Mouse (Mus musculus): ENCODE measurements at regions not wholly inside any gene's neighbourhood (a gene's known extent, or its start where the extent isn't known, plus 50 kb on each side); places are given as distances from the start of the nearest gene placed in this dataset.

DNA sequence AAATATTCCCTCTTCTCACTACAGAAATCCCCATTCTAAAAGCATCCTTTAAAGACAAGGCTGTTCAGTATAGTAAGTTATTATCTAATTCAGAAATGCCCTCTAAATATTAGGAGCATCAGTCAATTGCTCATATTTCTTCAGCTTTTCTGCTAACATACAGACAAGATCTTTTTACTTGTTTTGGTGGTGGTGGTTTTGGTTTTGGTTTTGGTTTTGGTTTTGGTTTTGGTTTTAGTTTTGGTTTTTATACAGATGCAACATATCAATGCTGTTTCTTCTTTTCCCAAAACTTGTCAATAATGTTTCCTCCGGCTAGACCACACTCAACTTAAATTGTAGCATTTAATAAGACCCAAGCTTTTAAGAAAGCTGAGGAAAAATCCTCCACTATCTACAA, 98.2 kb downstream of the Rpl36a-ps1 start:
- WGBS: 96% methylated on average over 1 of the region's 1 CpGs
- H3K27me3 ChIP-seq (replicated peaks; ENCODE audit: insufficient read depth, low read length): no peaks in the 10 kb centered on the region
- H3K27ac ChIP-seq (ENCODE audit: low read length): no peak overlapping the region
- no peak overlapping the region for H3K9ac ChIP-seq (replicated peaks; ENCODE audit: low read depth)
- H3K9me3 ChIP-seq (ENCODE audit: low read length): no peaks in the 10 kb centered on the region
- H3K4me2 ChIP-seq (replicated peaks; ENCODE audit: low read depth, low read length): no peak overlapping the region
- no peak for ATAC-seq
- TF ChIP-seq EP300 (IDR thresholded peaks at IDR 0.05): no peak
- no peaks in the 10 kb centered on the region for H3K4me1 ChIP-seq (ENCODE audit: insufficient read depth, low read depth, low read length)
- no peaks in the 10 kb centered on the region for H3K36me3 ChIP-seq (ENCODE audit: insufficient read depth, low read length)
- no peak overlapping the region for H3K4me3 ChIP-seq (ENCODE audit: low read depth, low read length)
- DNase-seq (ENCODE audit: low spot score): no peak

DNA sequence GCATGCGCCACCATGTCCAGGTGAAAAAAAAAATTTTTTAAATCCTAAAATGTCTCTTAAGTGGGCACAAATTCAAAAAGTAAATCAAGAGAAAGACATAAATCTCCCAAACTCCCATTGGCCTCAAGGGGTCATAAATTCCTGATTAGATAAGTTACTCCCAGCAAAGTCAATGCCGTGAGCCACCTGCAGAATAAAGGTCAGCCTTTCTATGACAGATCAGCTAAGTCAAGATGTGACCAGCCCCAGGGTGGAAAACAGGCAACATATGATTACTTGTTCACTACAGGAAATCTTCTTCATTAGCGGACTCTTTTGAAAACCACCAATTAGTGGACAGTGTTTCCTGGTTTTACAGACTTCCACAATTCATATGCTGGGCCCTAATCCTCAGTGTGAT, 101.4 kb downstream of the Rpl36a-ps1 start:
- H3K27ac ChIP-seq (ENCODE audit: low read length): no peak overlapping the region
- TF ChIP-seq EP300 (IDR thresholded peaks at IDR 0.05) (no peak), CTCF (IDR thresholded peaks at IDR 0.05) (no peak)
- DNase-seq (ENCODE audit: low spot score) (no peak), ATAC-seq (no peak)
- H3K4me2 ChIP-seq (replicated peaks; ENCODE audit: low read depth, low read length): no peak overlapping the region
- no peaks in the 10 kb centered on the region for H3K27me3 ChIP-seq (replicated peaks; ENCODE audit: insufficient read depth, low read length)
- H3K4me3 ChIP-seq (ENCODE audit: low read depth, low read length): no peak overlapping the region
- no peaks in the 10 kb centered on the region for H3K4me1 ChIP-seq (ENCODE audit: insufficient read depth, low read depth, low read length)
- no peaks in the 10 kb centered on the region for H3K9me3 ChIP-seq (ENCODE audit: low read length)
- WGBS: 87% methylated on average over 3 of the region's 3 CpGs
- H3K9ac ChIP-seq (replicated peaks; ENCODE audit: low read depth): no peak overlapping the region
- H3K36me3 ChIP-seq (ENCODE audit: insufficient read depth, low read length): no peaks in the 10 kb centered on the region

DNA sequence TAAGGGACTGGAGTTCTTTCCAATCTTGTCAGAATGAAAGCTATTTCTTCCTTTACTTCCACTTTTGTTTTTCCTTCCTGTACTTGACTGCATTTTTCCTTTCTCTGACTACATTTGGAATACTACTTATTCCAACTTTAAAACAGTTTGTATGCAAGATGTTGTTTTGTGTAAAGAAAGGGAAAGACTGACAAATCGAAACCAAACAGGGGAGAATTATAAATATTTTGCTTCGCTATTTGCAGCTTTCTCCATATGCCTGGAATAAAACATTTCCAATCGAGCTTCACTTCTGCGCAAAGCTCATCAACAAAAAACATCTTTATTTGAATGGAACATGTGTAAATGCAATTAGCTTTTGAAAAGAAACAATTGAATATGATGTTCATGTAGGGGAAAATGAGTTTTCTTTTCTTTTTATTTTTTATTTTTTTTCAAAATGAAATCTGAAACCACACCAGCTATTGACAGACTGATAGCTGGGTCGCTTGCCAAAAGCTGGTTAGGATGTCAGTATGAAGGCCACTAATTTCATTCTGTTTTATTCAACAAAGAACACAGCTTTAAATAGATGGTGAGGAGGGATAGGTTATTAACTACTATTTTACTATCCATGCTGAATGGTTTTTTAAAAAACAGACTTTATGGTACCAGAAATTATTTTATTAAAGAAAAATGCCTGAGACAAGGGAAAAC, 102.7 kb downstream of the Rpl36a-ps1 start:
- no peak for TF ChIP-seq CTCF (IDR thresholded peaks at IDR 0.05)
- TF ChIP-seq EP300 (IDR thresholded peaks at IDR 0.05): no peak
- 62% methylated on average over 5 of the region's 5 CpGs for WGBS
- H3K27ac ChIP-seq (ENCODE audit: low read length): no peak overlapping the region
- no peaks in the 10 kb centered on the region for H3K36me3 ChIP-seq (ENCODE audit: insufficient read depth, low read length)
- DNase-seq (ENCODE audit: low spot score): no peak
- H3K4me1 ChIP-seq (ENCODE audit: insufficient read depth, low read depth, low read length): no peaks in the 10 kb centered on the region
- ATAC-seq: no peak
- no peaks in the 10 kb centered on the region for H3K9me3 ChIP-seq (ENCODE audit: low read length)
- no peaks in the 10 kb centered on the region for H3K27me3 ChIP-seq (replicated peaks; ENCODE audit: insufficient read depth, low read length)
- H3K9ac ChIP-seq (replicated peaks; ENCODE audit: low read depth): no peak overlapping the region
- peak overlapping the region; percentile 10; the same call in 1 of the 2 replicates for H3K4me3 ChIP-seq (ENCODE audit: low read depth, low read length)
- H3K4me2 ChIP-seq (replicated peaks; ENCODE audit: low read depth, low read length): no peak overlapping the region

DNA sequence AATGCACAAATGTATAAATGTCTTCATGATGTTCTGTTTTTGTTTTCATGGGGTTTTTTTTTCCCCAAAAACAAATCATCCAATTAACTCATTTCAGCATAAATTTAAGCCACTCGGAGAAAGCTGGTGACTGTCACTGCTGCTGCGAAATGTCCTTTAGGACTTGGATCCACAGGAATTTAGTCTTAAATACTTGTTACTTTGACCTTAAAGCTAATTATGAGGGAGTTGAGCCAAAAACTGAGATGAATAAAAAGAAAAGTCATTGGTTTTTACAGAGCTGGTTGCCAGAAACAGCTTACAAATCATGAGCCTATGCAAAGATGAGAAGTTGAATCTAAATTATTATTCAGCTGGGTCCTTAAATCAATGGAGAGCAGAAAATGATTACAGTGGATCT, 106.5 kb downstream of the Rpl36a-ps1 start:
- Histone ChIP-seq H3K27ac (ENCODE audit: low read length) (no peak overlapping the region), H3K4me2 (replicated peaks; ENCODE audit: low read depth, low read length) (no peak overlapping the region), H3K9ac (replicated peaks; ENCODE audit: low read depth) (no peak overlapping the region), H3K4me1 (ENCODE audit: insufficient read depth, low read depth, low read length) (no peaks in the 10 kb centered on the region), H3K9me3 (ENCODE audit: low read length) (no peaks in the 10 kb centered on the region), H3K36me3 (ENCODE audit: insufficient read depth, low read length) (no peaks in the 10 kb centered on the region), H3K4me3 (ENCODE audit: low read depth, low read length) (no peak overlapping the region), H3K27me3 (replicated peaks; ENCODE audit: insufficient read depth, low read length) (no peaks in the 10 kb centered on the region)
- peak; percentile 11 for DNase-seq (ENCODE audit: low spot score)
- ATAC-seq: no peak
- no peak for TF ChIP-seq CTCF (IDR thresholded peaks at IDR 0.05)
- TF ChIP-seq EP300 (IDR thresholded peaks at IDR 0.05): no peak
- WGBS: 55% methylated on average over 2 of the region's 2 CpGs

DNA sequence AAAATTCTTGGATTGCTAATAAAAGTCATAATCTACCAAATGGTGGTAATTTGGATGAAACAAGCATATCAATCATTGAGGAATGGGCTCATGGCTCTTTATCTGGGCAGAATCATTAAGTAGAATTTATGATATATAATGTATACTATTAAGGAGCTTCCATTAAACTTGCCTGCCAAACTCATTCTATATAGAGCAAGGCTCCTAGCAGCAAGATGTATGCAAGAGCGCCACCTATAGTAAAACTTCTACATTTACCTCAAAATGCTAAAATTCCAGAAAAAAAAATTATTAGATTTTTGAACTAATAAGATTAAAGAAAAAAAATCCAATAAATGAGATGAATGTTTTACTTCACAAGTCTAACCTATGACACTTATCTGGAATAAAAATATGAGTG, 107.1 kb downstream of the Rpl36a-ps1 start:
- no peaks in the 10 kb centered on the region for H3K36me3 ChIP-seq (ENCODE audit: insufficient read depth, low read length)
- no peak overlapping the region for H3K4me3 ChIP-seq (ENCODE audit: low read depth, low read length)
- ATAC-seq (no peak), DNase-seq (ENCODE audit: low spot score) (peak; percentile 65)
- H3K27ac ChIP-seq (ENCODE audit: low read length): no peak overlapping the region
- TF ChIP-seq CTCF (IDR thresholded peaks at IDR 0.05) (peak; percentile 59), EP300 (IDR thresholded peaks at IDR 0.05) (no peak)
- no peaks in the 10 kb centered on the region for H3K9me3 ChIP-seq (ENCODE audit: low read length)
- H3K4me1 ChIP-seq (ENCODE audit: insufficient read depth, low read depth, low read length): no peaks in the 10 kb centered on the region
- 7% methylated on average over 1 of the region's 1 CpGs for WGBS
- H3K4me2 ChIP-seq (replicated peaks; ENCODE audit: low read depth, low read length): no peak overlapping the region
- H3K9ac ChIP-seq (replicated peaks; ENCODE audit: low read depth): no peak overlapping the region
- H3K27me3 ChIP-seq (replicated peaks; ENCODE audit: insufficient read depth, low read length): no peaks in the 10 kb centered on the region

DNA sequence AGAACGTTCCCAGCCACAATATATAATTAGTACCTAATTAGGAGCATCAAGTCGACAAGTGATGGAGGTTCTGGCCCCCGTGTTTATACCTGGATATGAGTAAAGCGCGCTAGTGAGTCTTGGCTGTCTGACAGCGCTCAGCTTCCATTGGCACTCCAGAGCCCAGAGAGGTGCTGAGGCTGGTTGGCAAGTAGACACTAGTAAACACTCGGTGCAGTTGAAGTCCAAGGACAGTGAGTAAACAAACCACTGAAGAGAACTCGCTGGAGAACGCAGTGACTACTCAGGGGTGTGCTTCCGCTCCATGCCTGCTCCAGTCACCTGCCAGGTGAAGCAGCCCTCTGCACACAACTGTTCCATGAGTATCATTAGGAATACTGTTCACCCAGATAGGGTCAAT, 111.5 kb downstream of the Rpl36a-ps1 start:
- H3K9ac ChIP-seq (replicated peaks; ENCODE audit: low read depth): no peak overlapping the region
- no peak for DNase-seq (ENCODE audit: low spot score)
- no peaks in the 10 kb centered on the region for H3K27me3 ChIP-seq (replicated peaks; ENCODE audit: insufficient read depth, low read length)
- no peaks in the 10 kb centered on the region for H3K9me3 ChIP-seq (ENCODE audit: low read length)
- no peak for ATAC-seq
- no peak overlapping the region for H3K27ac ChIP-seq (ENCODE audit: low read length)
- H3K4me1 ChIP-seq (ENCODE audit: insufficient read depth, low read depth, low read length): no peaks in the 10 kb centered on the region
- no peak overlapping the region for H3K4me2 ChIP-seq (replicated peaks; ENCODE audit: low read depth, low read length)
- TF ChIP-seq CTCF (IDR thresholded peaks at IDR 0.05) (no peak), EP300 (IDR thresholded peaks at IDR 0.05) (no peak)
- H3K4me3 ChIP-seq (ENCODE audit: low read depth, low read length): no peak overlapping the region
- WGBS: 67% methylated on average over 10 of the region's 10 CpGs
- H3K36me3 ChIP-seq (ENCODE audit: insufficient read depth, low read length): no peaks in the 10 kb centered on the region

DNA sequence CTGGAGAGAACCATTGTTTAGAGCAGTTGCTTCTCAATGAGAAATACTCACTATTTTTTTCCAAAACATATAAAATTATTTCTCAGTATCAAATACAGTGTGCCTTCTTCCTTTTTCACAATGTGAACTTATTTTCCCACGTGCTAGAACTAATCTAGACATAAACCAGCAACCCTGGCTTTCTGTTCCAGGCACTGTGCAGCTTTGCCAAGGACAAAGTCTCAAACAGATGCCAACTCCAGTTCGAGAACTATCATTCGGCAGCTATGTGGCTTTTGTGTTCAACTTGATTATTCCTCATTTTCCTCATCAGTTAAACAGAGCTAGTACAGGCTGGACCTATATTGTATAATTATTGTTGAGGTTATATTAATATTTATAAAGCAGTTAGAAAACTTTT, 116.2 kb downstream of the Rpl36a-ps1 start:
- Histone ChIP-seq H3K9me3 (ENCODE audit: low read length) (no peaks in the 10 kb centered on the region), H3K4me1 (ENCODE audit: insufficient read depth, low read depth, low read length) (no peaks in the 10 kb centered on the region), H3K9ac (replicated peaks; ENCODE audit: low read depth) (no peak overlapping the region), H3K4me3 (ENCODE audit: low read depth, low read length) (no peak overlapping the region), H3K4me2 (replicated peaks; ENCODE audit: low read depth, low read length) (no peak overlapping the region), H3K36me3 (ENCODE audit: insufficient read depth, low read length) (no peaks in the 10 kb centered on the region), H3K27me3 (replicated peaks; ENCODE audit: insufficient read depth, low read length) (no peaks in the 10 kb centered on the region), H3K27ac (ENCODE audit: low read length) (no peak overlapping the region)
- TF ChIP-seq EP300 (IDR thresholded peaks at IDR 0.05) (no peak), CTCF (IDR thresholded peaks at IDR 0.05) (no peak)
- DNase-seq (ENCODE audit: low spot score) (no peak), ATAC-seq (no peak)
- WGBS: 61% methylated on average over 3 of the region's 3 CpGs

Data from lung, postnatal 0 days (tissue).